Mouse (Mus musculus) forebrain, embryonic 14.5 days (tissue): ENCODE data around the gene Atxn7l1. TPM values are rescaled to one million over a fixed set of nuclear protein-coding genes. Genes with fewer than 3 reads are reported as not detected.

Source experiments
- ATAC-seq: fragments of 200-750 bp; cut with Nextera tagmentation; 2 replicates; pipeline ENCODE4 v1.8.0; 2017; ENCODE audit warnings: mild to moderate bottlenecking, moderate library complexity
- DNase-seq: peaks from one replicate; pipeline ENCODE4 v3.0.0-alpha.2; 2015; ENCODE audit warnings: low spot score
- H3K27ac ChIP-seq: fragments of 300-500 bp; sonication (generic); 2 replicates; pipeline ENCODE4 v1.5.1; 2014; ENCODE audit warnings: low read depth, mild to moderate bottlenecking, control low read depth, low read length, moderate library complexity
- H3K27me3 ChIP-seq: fragments of 300-500 bp; sonication (generic); replicated peaks from 2 replicates; pipeline ENCODE4 v1.6.1; 2014; ENCODE audit warnings: low read length, control low read depth, mixed read lengths; ENCODE audit not compliant: control insufficient read depth, insufficient read depth
- H3K36me3 ChIP-seq: fragments of 300-500 bp; sonication (generic); 2 replicates; pipeline ENCODE4 v1.6.1; 2014; ENCODE audit warnings: low read length, control low read depth; ENCODE audit not compliant: control insufficient read depth, insufficient read depth
- H3K4me1 ChIP-seq: fragments of 300-500 bp; sonication (generic); 2 replicates; pipeline ENCODE4 v1.6.1; 2014; ENCODE audit warnings: antibody characterized with exemption, low read length, control low read depth; ENCODE audit not compliant: control insufficient read depth, insufficient read depth
- H3K4me2 ChIP-seq: fragments of 300-500 bp; sonication (generic); 2 replicates; pipeline ENCODE4 v1.6.1; 2014; ENCODE audit warnings: mild to moderate bottlenecking, control low read depth, low read length
- H3K4me3 ChIP-seq: fragments of 300-500 bp; sonication (generic); 2 replicates; pipeline ENCODE4 v1.5.1; 2014; ENCODE audit warnings: low read depth, low read length, control low read depth
- H3K9ac ChIP-seq: fragments of 300-500 bp; sonication (generic); 2 replicates; pipeline ENCODE4 v1.6.1; 2014; ENCODE audit warnings: mild to moderate bottlenecking, low read length, control low read depth, moderate library complexity
- H3K9me3 ChIP-seq: fragments of 300-500 bp; sonication (generic); replicated peaks from 2 replicates; pipeline ENCODE4 v1.6.1; 2016; ENCODE audit warnings: low read length, control low read depth, mixed read lengths; ENCODE audit not compliant: control insufficient read depth
- WGBS: fragments of 180-500 bp; shearing (Covaris S2); extraction: QIAGEN DNeasy Blood & Tissue Kit; methylation state at CpG from one replicate; pipeline ENCODE4 v1.1.7; 2014; 5-methylcytosine and 5-hydroxymethylcytosine counted together
- polyA plus RNA-seq: library from polyadenylated mRNA; unstranded; fragments of >200 nt; fragmentation: Nextera tagmentation; extraction: Ambion mirVana; gene quantifications from 2 replicates; pipeline ENCODE4 v1.2.1, GENCODE M21; 2014

Atxn7l1 gene
- polyA plus RNA-seq, 1 experiment from 2014 or later = 18.1 TPM

DNA sequence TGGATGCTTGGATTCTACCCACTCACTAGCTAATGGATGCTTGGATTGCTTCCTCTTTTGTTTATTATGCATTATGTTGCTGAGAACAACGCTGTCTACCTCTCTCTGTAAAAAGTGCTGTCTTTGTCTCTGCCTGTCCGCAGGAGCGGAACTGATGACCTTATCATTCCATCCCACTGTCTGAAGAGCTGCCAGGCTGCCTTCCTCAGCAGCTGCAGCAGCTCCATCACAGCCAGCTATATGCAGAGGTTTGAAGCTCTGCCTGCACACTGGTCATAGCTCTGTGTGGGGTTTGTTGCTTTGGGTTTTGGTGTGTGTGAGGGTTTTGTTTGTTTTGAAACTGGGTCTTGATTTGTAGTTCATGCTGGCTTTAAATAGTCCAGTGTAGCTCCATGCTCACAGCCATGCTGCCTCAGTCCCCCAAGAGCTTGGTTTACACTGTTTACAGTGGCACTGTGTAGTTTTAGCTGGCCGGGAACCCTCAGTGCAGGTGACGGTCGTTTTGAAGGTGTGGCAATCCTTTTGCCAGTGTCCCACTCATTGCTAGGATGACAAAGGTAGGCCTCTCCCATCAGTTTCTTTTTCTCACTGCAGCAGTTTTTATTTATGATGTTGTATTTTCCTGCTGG lies 258.0 kb downstream of the Atxn7l1 start:
- no peak for ATAC-seq
- Histone ChIP-seq H3K4me2 (no peak overlapping the region), H3K9me3 (no peaks in the 10 kb centered on the region), H3K36me3 (no peaks in the 10 kb centered on the region), H3K27me3 (no peaks in the 10 kb centered on the region), H3K27ac (no peak overlapping the region), H3K9ac (no peak overlapping the region; the same call in 1 of the 2 replicates), H3K4me3 (no peak overlapping the region), H3K4me1 (no peaks in the 10 kb centered on the region)
- WGBS = 46% methylated on average over 6 of the region's 6 CpGs
- no peak for DNase-seq

DNA sequence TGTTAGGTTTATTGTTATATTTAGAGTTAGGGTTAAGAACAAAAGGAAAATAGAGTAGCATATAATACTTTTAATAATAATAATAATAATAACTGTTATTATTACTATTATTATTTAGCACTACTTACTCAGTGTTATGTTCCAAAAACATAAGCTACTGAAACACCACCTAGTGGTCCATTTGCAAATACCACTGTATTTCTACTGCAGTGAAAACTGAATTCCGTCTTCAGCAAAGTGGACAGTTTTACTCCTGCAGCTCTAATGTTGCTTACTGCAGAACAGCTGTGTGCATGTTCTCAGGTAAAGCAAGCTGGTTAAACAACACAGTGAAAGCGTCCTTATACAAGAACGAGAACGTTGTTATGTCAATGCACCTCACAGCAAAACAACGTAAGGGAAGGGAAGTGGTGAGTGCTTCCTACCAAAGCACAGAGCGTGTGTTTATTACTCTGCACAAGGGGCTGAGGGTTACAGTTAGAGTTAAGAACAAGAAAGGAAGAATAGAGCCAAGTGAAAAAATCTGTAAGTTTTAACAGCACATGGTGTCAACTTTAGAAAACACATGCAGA lies 264.2 kb downstream of the Atxn7l1 start:
- Histone ChIP-seq H3K9ac (no peak overlapping the region), H3K27me3 (no peaks in the 10 kb centered on the region), H3K27ac (no peak overlapping the region), H3K36me3 (no peaks in the 10 kb centered on the region), H3K4me1 (no peaks in the 10 kb centered on the region), H3K9me3 (no peaks in the 10 kb centered on the region), H3K4me3 (no peak overlapping the region), H3K4me2 (no peak overlapping the region)
- WGBS = 55% methylated on average over 6 of the region's 6 CpGs
- DNase-seq (peak; percentile 45), ATAC-seq (no peak)

Other genes with a start within 250 kb of the Atxn7l1 start
- 41.7 and 47.2 TPM in 2 replicates for gene Sypl, start 193.8 kb upstream of the Atxn7l1 start, polyA plus RNA-seq
- 0.08 and 0.16 TPM in 2 replicates for gene Cdhr3, start 54.8 kb upstream of the Atxn7l1 start, polyA plus RNA-seq
- gene Efcab10, start 247.2 kb downstream of the Atxn7l1 start, polyA plus RNA-seq = 4.2 and 4.3 TPM in 2 replicates